Mouse (Mus musculus) myocyte (in vitro differentiated cells): ENCODE measurements around the gene 1700001P01Rik. TPM values are rescaled to one million over a fixed set of nuclear protein-coding genes. Genes with fewer than 3 reads are reported as not detected.

Experiments
- H3K27me3 ChIP-seq: one replicate; pipeline ENCODE4 v1.6.1; 2011; ENCODE audit not compliant: control insufficient read depth, insufficient read depth, insufficient read length
- H3K36me3 ChIP-seq: one replicate; pipeline ENCODE4 v1.6.1; 2011; ENCODE audit not compliant: control insufficient read depth, insufficient read depth
- H3K4me2 ChIP-seq: one replicate; pipeline ENCODE4 v1.6.1; 2011; ENCODE audit warnings: low read depth, control low read depth
- H3K4me3 ChIP-seq: one replicate; pipeline ENCODE4 v1.5.1; 2011; ENCODE audit warnings: mild to moderate bottlenecking, control low read depth, moderate library complexity
- H3K79me2 ChIP-seq: one replicate; pipeline ENCODE4 v1.6.1; 2011; ENCODE audit not compliant: control insufficient read depth, insufficient read depth
- H3ac ChIP-seq: one replicate; pipeline ENCODE4 v1.6.1; 2011; ENCODE audit not compliant: control insufficient read depth, insufficient read length
- CEBPB ChIP-seq: IDR thresholded peaks from 2 replicates; pipeline ENCODE4 v1.6.1; 2011; ENCODE audit warnings: mild to moderate bottlenecking, moderate library complexity; ENCODE audit not compliant: poor library complexity, insufficient read depth, severe bottlenecking
- E2F4 ChIP-seq: IDR thresholded peaks from one replicate; pipeline ENCODE4 v1.6.1; 2011; ENCODE audit warnings: mild to moderate bottlenecking, control low read depth, moderate library complexity; ENCODE audit not compliant: insufficient read depth
- MAX ChIP-seq: IDR thresholded peaks from one replicate; pipeline ENCODE4 v1.6.1; 2011; ENCODE audit warnings: low read depth, mild to moderate bottlenecking, control low read depth
- MYOD1 ChIP-seq, 3 experiments: IDR thresholded peaks; one replicate each; pipeline ENCODE4 v1.6.1; 2011; ENCODE audit warnings: control low read depth in 2 of 3, low read depth in 2 of 3, mild to moderate bottlenecking in 2 of 3, moderate library complexity in 1 of 3; ENCODE audit not compliant: insufficient read length in 2 of 3, control insufficient read depth in 1 of 3
- MYOG ChIP-seq, 3 experiments: IDR thresholded peaks; one replicate each; pipeline ENCODE4 v1.6.1; 2011; ENCODE audit warnings: control low read depth in 2 of 3, low read depth in 2 of 3, mild to moderate bottlenecking in 2 of 3; ENCODE audit not compliant: insufficient read length in 2 of 3, control insufficient read depth in 1 of 3, insufficient read depth in 1 of 3
- POLR2A ChIP-seq: IDR thresholded peaks from one replicate; pipeline ENCODE4 v1.6.1; 2011; ENCODE audit warnings: low read depth, mild to moderate bottlenecking, control low read depth, moderate library complexity; ENCODE audit not compliant: insufficient read length
- POLR2AphosphoS2 ChIP-seq: IDR thresholded peaks from one replicate; pipeline ENCODE4 v1.6.1; 2011; ENCODE audit warnings: low read depth, control low read depth; ENCODE audit not compliant: insufficient read length
- REST ChIP-seq: IDR thresholded peaks from one replicate; pipeline ENCODE4 v1.6.1; 2011; ENCODE audit warnings: mild to moderate bottlenecking, control low read depth, moderate library complexity; ENCODE audit not compliant: insufficient read depth, insufficient read length
- SRF ChIP-seq: IDR thresholded peaks from one replicate; pipeline ENCODE4 v1.6.1; 2011; ENCODE audit warnings: low read depth; ENCODE audit not compliant: control insufficient read depth, insufficient read length
- TCF12 ChIP-seq: IDR thresholded peaks from one replicate; pipeline ENCODE4 v1.6.1; 2011; ENCODE audit warnings: mild to moderate bottlenecking, control low read depth; ENCODE audit not compliant: poor library complexity, insufficient read depth, severe bottlenecking
- TCF3 ChIP-seq: IDR thresholded peaks from one replicate; pipeline ENCODE4 v1.6.1; 2011; ENCODE audit warnings: low read depth, control low read depth; ENCODE audit not compliant: insufficient read length
- USF1 ChIP-seq: IDR thresholded peaks from one replicate; pipeline ENCODE4 v1.6.1; 2011; ENCODE audit warnings: low read depth, mild to moderate bottlenecking, control low read depth, moderate library complexity
- polyA plus RNA-seq: library from polyadenylated mRNA; unstranded; fragments of >200 nt; fragmentation: generic; extraction: Trizol; gene quantifications from one replicate; pipeline ENCODE4 v1.2.1, GENCODE M21; 2012; ENCODE audit warnings: missing spikeins

The 1700001P01Rik gene
- 0.07 TPM for polyA plus RNA-seq

- no peak within 1 kb of the TSS for H3K4me3 ChIP-seq
- no peak within 1 kb of the TSS for H3K4me2 ChIP-seq
- TF ChIP-seq SRF = no peak
- TF ChIP-seq POLR2A = peak; percentile 2
- TF ChIP-seq CEBPB = no peak
- no peak for TF ChIP-seq TCF12
- TF ChIP-seq POLR2AphosphoS2 = peak; percentile 56
- no peak for TF ChIP-seq TCF3
- no peak for TF ChIP-seq MYOG (IDR thresholded peaks at IDR 0.05; ENCODE audit: control insufficient read depth in 1 of 3, insufficient read depth in 1 of 3, insufficient read length in 2 of 3, low read depth in 2 of 3)
- TF ChIP-seq REST = no peak
- no peaks in the 10 kb centered on the region for H3K27me3 ChIP-seq
- H3K36me3 ChIP-seq = peaks cover 44% of the 10 kb centered on the region
- H3K79me2 ChIP-seq = peaks cover 22% of the 10 kb centered on the region
- H3ac ChIP-seq = no peak within 1 kb of the TSS
Observed at GRCm38 (mm10) chr11:97775808-97776496, at the start of gene 1700001P01Rik. 1700001P01Rik (minus strand) TSS chr11:97775918.

- no peak overlapping the region for H3ac ChIP-seq
- no peaks in the 10 kb centered on the region for H3K27me3 ChIP-seq
- TF ChIP-seq E2F4 = no peak
- TF ChIP-seq TCF3 = no peak
- TF ChIP-seq POLR2A = no peak
- no peak for TF ChIP-seq TCF12
- no peak for TF ChIP-seq MAX
- TF ChIP-seq MYOD1 (IDR thresholded peaks at IDR 0.05; ENCODE audit: control insufficient read depth in 1 of 3, insufficient read length in 2 of 3, low read depth in 2 of 3) = no peak
- no peak for TF ChIP-seq POLR2AphosphoS2
- H3K79me2 ChIP-seq = peaks cover 53% of the 10 kb centered on the region
- H3K4me2 ChIP-seq = no peak overlapping the region
- H3K36me3 ChIP-seq = peaks cover 19% of the 10 kb centered on the region
- no peak overlapping the region for H3K4me3 ChIP-seq
Observed at GRCm38 (mm10) chr11:97825295-97825694, 49.6 kb upstream of the 1700001P01Rik start.

- Histone ChIP-seq H3ac (no peak overlapping the region), H3K4me2 (no peak overlapping the region), H3K36me3 (peaks cover 22% of the 10 kb centered on the region), H3K27me3 (no peaks in the 10 kb centered on the region), H3K79me2 (peaks cover 53% of the 10 kb centered on the region), H3K4me3 (no peak overlapping the region)
- TF ChIP-seq REST (no peak), USF1 (no peak), TCF12 (no peak), POLR2AphosphoS2 (no peak), E2F4 (no peak), MYOD1 (IDR thresholded peaks at IDR 0.05; ENCODE audit: control insufficient read depth in 1 of 3, insufficient read length in 2 of 3, low read depth in 2 of 3) (no peak), SRF (no peak), MYOG (IDR thresholded peaks at IDR 0.05; ENCODE audit: control insufficient read depth in 1 of 3, insufficient read depth in 1 of 3, insufficient read length in 2 of 3, low read depth in 2 of 3) (no peak), POLR2A (no peak), MAX (no peak), CEBPB (no peak), TCF3 (no peak)
Observed at GRCm38 (mm10) chr11:97824895-97825294, 49.2 kb upstream of the 1700001P01Rik start.

GRCm38 (mm10) chr11:97824168-97824567 is 48.5 kb upstream of the 1700001P01Rik start:
- TF ChIP-seq SRF (no peak), TCF12 (no peak), MAX (no peak), USF1 (no peak), POLR2A (no peak), MYOD1 (IDR thresholded peaks at IDR 0.05; ENCODE audit: control insufficient read depth in 1 of 3, insufficient read length in 2 of 3, low read depth in 2 of 3) (no peak), REST (no peak), CEBPB (no peak), MYOG (IDR thresholded peaks at IDR 0.05; ENCODE audit: control insufficient read depth in 1 of 3, insufficient read depth in 1 of 3, insufficient read length in 2 of 3, low read depth in 2 of 3) (no peak), E2F4 (no peak), POLR2AphosphoS2 (no peak), TCF3 (no peak)

More at GRCm38 (mm10) chr11:97824168-97824567, 48.5 kb upstream of the 1700001P01Rik start:
- Histone ChIP-seq H3ac (no peak overlapping the region), H3K4me3 (no peak overlapping the region), H3K4me2 (no peak overlapping the region), H3K36me3 (peaks cover 23% of the 10 kb centered on the region), H3K27me3 (no peaks in the 10 kb centered on the region), H3K79me2 (peaks cover 57% of the 10 kb centered on the region)
